Mouse (Mus musculus) v-Abl transformed pro-B cells (cell line): ENCODE results near the gene Fbxl7.

ENCODE experiments used
- in situ Hi-C, 2 experiments: fragments of 400-800 bp; cut with MboI; formaldehyde crosslinking; loops; one replicate each; pipeline ENCODE4 v1.15.1; 2025; ENCODE audit not compliant: unreplicated experiment in 2 of 2

Fbxl7 gene

DNA sequence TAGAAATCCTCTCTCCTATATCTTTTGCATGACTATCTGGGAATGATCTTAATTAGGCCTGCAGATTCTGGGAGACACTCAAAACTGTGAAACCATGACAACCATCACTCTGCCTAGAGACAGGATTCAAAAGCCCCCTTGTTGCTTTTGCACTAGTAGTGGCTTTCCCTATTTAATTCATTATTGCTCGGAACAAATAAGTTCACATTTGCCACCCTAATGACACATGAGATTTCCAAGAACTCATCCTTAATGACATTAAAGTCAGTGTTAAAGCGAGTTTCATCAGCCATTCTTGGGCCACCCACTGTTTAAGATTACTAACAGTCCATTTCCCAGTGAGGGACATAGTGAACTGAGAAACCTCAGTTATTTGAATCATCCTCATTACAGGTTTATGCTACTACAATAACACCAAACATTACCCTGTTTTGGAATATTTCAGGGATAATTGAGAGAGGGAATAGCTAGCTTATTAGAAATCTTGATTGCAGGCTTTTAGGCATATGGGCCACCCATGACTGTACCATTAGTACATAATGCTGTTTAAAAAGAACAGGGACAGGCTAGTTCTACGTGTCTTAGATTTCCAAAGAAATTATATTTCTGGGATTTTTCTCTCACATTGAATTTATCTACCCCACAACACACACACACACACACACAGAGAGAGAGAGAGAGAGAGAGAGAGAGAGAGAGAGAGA is 361.2 kb downstream of the Fbxl7 start:
- in situ Hi-C loops = no loop called here

DNA sequence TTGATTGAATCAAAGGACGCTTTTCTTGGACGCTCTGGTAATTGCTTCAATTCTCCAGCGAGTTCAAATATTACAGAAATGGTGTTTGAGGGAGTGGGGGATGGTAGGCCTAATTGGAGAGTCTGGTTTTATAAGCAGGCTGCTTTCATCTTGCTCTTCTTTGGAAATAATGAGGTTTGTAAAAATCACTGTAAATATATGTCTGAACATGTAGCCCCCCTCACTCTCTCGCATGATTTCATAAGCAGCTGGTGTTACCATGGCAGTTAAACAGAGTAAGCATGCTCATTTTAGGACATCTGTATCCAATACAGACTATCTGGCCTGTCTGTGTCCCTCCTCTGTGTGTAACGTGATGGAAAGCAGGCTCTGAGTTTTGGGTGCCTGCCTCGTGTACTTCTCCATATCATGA is 376.2 kb downstream of the Fbxl7 start:
- in situ Hi-C loops = no loop called here

DNA sequence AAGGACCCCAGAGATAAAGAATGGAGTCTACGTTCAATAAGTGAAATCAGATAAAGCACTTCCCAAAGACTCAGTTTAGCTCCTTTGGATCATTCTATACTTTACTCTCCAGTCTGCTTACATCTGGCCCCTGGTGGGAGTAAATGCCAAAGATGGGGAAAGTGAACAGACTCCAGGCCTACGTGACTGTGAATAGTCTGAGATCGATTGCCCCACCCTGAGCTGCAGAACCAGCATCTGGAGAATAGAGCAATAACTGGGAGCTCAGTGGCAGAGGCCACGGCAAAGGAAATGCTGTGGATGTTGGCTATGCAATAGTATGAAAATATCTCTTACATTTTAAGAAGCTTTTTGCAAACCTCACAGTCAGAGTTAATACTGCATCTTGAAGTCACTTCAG is 394.4 kb downstream of the Fbxl7 start:
- in situ Hi-C loops = no loop called here
